Mouse (Mus musculus): ENCODE data around the gene Zbtb41. TPM values are rescaled to one million over a fixed set of nuclear protein-coding genes. Genes with fewer than 3 reads are reported as not detected.
A peak's percentile ranks its signal among the peaks of the same experiment; 100 is the strongest.

The Zbtb41 gene
- polyA plus RNA-seq, 1 experiment = 19.9 TPM

GRCm38 (mm10) chr1:139454340-139455225, 32.5 kb downstream of the Zbtb41 start, which contains the start of gene Aspm:
TSS of gene Aspm (plus strand) at chr1:139454772.
- H3K36me3 ChIP-seq (ENCODE audit: control insufficient read depth, insufficient read depth, low read length, poor library complexity, severe bottlenecking) = peaks cover 19% of the 10 kb centered on the region
- peak within 1 kb of the TSS; percentile 68 for H3K9ac ChIP-seq (ENCODE audit: low read depth, poor library complexity, severe bottlenecking)
- TF ChIP-seq CTCF (IDR thresholded peaks at IDR 0.05; ENCODE audit: low read depth, low read length) = no peak
- no peak for TF ChIP-seq EP300 (IDR thresholded peaks at IDR 0.05; ENCODE audit: insufficient read depth, low read depth, low read length)
- TF ChIP-seq POLR2A (IDR thresholded peaks at IDR 0.05; ENCODE audit: insufficient read depth, low read length) = no peak
- peak within 1 kb of the TSS; percentile 92 for H3K4me3 ChIP-seq (ENCODE audit: low read depth, low read length)
- H3K27ac ChIP-seq (ENCODE audit: insufficient read depth, low read length) = no peak within 1 kb of the TSS
- H3K9me3 ChIP-seq (replicated peaks; ENCODE audit: control insufficient read depth, insufficient read depth, low read length, poor library complexity, severe bottlenecking) = no peaks in the 10 kb centered on the region
- no peaks in the 10 kb centered on the region for H3K27me3 ChIP-seq (ENCODE audit: control insufficient read depth, insufficient read depth, low read length, poor library complexity, severe bottlenecking)
- no peaks in the 10 kb centered on the region for H3K4me1 ChIP-seq (ENCODE audit: control insufficient read depth, insufficient read depth, low read length)

GRCm38 (mm10) chr1:139455226-139455869, 33.3 kb downstream of the Zbtb41 start:
- Histone ChIP-seq H3K9ac (ENCODE audit: low read depth, poor library complexity, severe bottlenecking) (peak overlapping the region; percentile 68), H3K9me3 (replicated peaks; ENCODE audit: control insufficient read depth, insufficient read depth, low read length, poor library complexity, severe bottlenecking) (no peaks in the 10 kb centered on the region), H3K4me1 (ENCODE audit: control insufficient read depth, insufficient read depth, low read length) (no peaks in the 10 kb centered on the region), H3K27ac (ENCODE audit: insufficient read depth, low read length) (no peak overlapping the region), H3K4me3 (ENCODE audit: low read depth, low read length) (peak overlapping the region; percentile 92), H3K36me3 (ENCODE audit: control insufficient read depth, insufficient read depth, low read length, poor library complexity, severe bottlenecking) (peaks cover 21% of the 10 kb centered on the region), H3K27me3 (ENCODE audit: control insufficient read depth, insufficient read depth, low read length, poor library complexity, severe bottlenecking) (no peaks in the 10 kb centered on the region)
- no peak for TF ChIP-seq POLR2A (IDR thresholded peaks at IDR 0.05; ENCODE audit: insufficient read depth, low read length)
- TF ChIP-seq EP300 (IDR thresholded peaks at IDR 0.05; ENCODE audit: insufficient read depth, low read depth, low read length) = no peak

GRCm38 (mm10) chr1:139460807-139461206, 38.7 kb downstream of the Zbtb41 start:
- Histone ChIP-seq H3K4me3 (ENCODE audit: low read depth, low read length) (no peak overlapping the region), H3K36me3 (ENCODE audit: control insufficient read depth, insufficient read depth, low read length, poor library complexity, severe bottlenecking) (peaks cover 50% of the 10 kb centered on the region), H3K27ac (ENCODE audit: insufficient read depth, low read length) (no peak overlapping the region)

GRCm38 (mm10) chr1:139465936-139466335, 43.8 kb downstream of the Zbtb41 start:
- H3K4me3 ChIP-seq (ENCODE audit: low read depth, low read length) = no peak overlapping the region
- TF ChIP-seq EP300 (IDR thresholded peaks at IDR 0.05; ENCODE audit: insufficient read depth, low read depth, low read length) = no peak
- TF ChIP-seq CTCF (IDR thresholded peaks at IDR 0.05; ENCODE audit: low read depth, low read length) = no peak
- TF ChIP-seq POLR2A (IDR thresholded peaks at IDR 0.05; ENCODE audit: insufficient read depth, low read length) = no peak

More at GRCm38 (mm10) chr1:139460807-139461206, 38.7 kb downstream of the Zbtb41 start:
- no peaks in the 10 kb centered on the region for H3K4me1 ChIP-seq (ENCODE audit: control insufficient read depth, insufficient read depth, low read length)
- no peaks in the 10 kb centered on the region for H3K27me3 ChIP-seq (ENCODE audit: control insufficient read depth, insufficient read depth, low read length, poor library complexity, severe bottlenecking)
- no peaks in the 10 kb centered on the region for H3K9me3 ChIP-seq (replicated peaks; ENCODE audit: control insufficient read depth, insufficient read depth, low read length, poor library complexity, severe bottlenecking)
- no peak overlapping the region for H3K9ac ChIP-seq (ENCODE audit: low read depth, poor library complexity, severe bottlenecking)
- TF ChIP-seq POLR2A (IDR thresholded peaks at IDR 0.05; ENCODE audit: insufficient read depth, low read length) (no peak), CTCF (IDR thresholded peaks at IDR 0.05; ENCODE audit: low read depth, low read length) (no peak), EP300 (IDR thresholded peaks at IDR 0.05; ENCODE audit: insufficient read depth, low read depth, low read length) (no peak)

GRCm38 (mm10) chr1:139478898-139479297, 56.8 kb downstream of the Zbtb41 start:
- H3K4me3 ChIP-seq (ENCODE audit: low read depth, low read length) = no peak overlapping the region
- H3K9ac ChIP-seq (ENCODE audit: low read depth, poor library complexity, severe bottlenecking) = no peak overlapping the region
- no peaks in the 10 kb centered on the region for H3K4me1 ChIP-seq (ENCODE audit: control insufficient read depth, insufficient read depth, low read length)
- H3K9me3 ChIP-seq (replicated peaks; ENCODE audit: control insufficient read depth, insufficient read depth, low read length, poor library complexity, severe bottlenecking) = no peaks in the 10 kb centered on the region
- no peaks in the 10 kb centered on the region for H3K27me3 ChIP-seq (ENCODE audit: control insufficient read depth, insufficient read depth, low read length, poor library complexity, severe bottlenecking)
- peaks cover 52% of the 10 kb centered on the region for H3K36me3 ChIP-seq (ENCODE audit: control insufficient read depth, insufficient read depth, low read length, poor library complexity, severe bottlenecking)
- H3K27ac ChIP-seq (ENCODE audit: insufficient read depth, low read length) = no peak overlapping the region
- TF ChIP-seq EP300 (IDR thresholded peaks at IDR 0.05; ENCODE audit: insufficient read depth, low read depth, low read length) (no peak), POLR2A (IDR thresholded peaks at IDR 0.05; ENCODE audit: insufficient read depth, low read length) (no peak), CTCF (IDR thresholded peaks at IDR 0.05; ENCODE audit: low read depth, low read length) (no peak)

More at GRCm38 (mm10) chr1:139465936-139466335, 43.8 kb downstream of the Zbtb41 start:
- no peaks in the 10 kb centered on the region for H3K4me1 ChIP-seq (ENCODE audit: control insufficient read depth, insufficient read depth, low read length)
- H3K9me3 ChIP-seq (replicated peaks; ENCODE audit: control insufficient read depth, insufficient read depth, low read length, poor library complexity, severe bottlenecking) = no peaks in the 10 kb centered on the region
- H3K27me3 ChIP-seq (ENCODE audit: control insufficient read depth, insufficient read depth, low read length, poor library complexity, severe bottlenecking) = no peaks in the 10 kb centered on the region
- peaks cover 60% of the 10 kb centered on the region for H3K36me3 ChIP-seq (ENCODE audit: control insufficient read depth, insufficient read depth, low read length, poor library complexity, severe bottlenecking)
- no peak overlapping the region for H3K27ac ChIP-seq (ENCODE audit: insufficient read depth, low read length)
- H3K9ac ChIP-seq (ENCODE audit: low read depth, poor library complexity, severe bottlenecking) = no peak overlapping the region
